Mouse (Mus musculus) liver, adult 2 months (tissue): ENCODE measurements around the gene Zwilch. TPM values are rescaled to one million over a fixed set of nuclear protein-coding genes. Genes with fewer than 3 reads are reported as not detected.
"Not testable (repeated sequence)": the region's sequence is repeated elsewhere in the genome, so short reads cannot be mapped to it uniquely, and the experiment has no call there.

ENCODE experiments used
- DNase-seq: peaks from one replicate; pipeline ENCODE4 v3.0.0-alpha.2; 2011; ENCODE audit warnings: low read depth, low spot score; ENCODE audit errors: extremely low read depth
- H3K27ac ChIP-seq: fragments of 200-500 bp; replicated peaks from 2 replicates; pipeline ENCODE4 v1.5.1; 2012; ENCODE audit warnings: low read depth, mild to moderate bottlenecking, control low read depth, inconsistent platforms, low read length; ENCODE audit not compliant: insufficient read depth
- H3K27me3 ChIP-seq: fragments of 200-500 bp; 2 replicates; pipeline ENCODE4 v1.6.1; 2012; ENCODE audit warnings: mild to moderate bottlenecking, moderate library complexity, low read length, inconsistent platforms; ENCODE audit not compliant: control insufficient read depth, insufficient read depth
- H3K36me3 ChIP-seq: fragments of 200-500 bp; 2 replicates; pipeline ENCODE4 v1.6.1; 2012; ENCODE audit warnings: low read length, inconsistent platforms; ENCODE audit not compliant: control insufficient read depth, insufficient read depth
- H3K4me1 ChIP-seq: fragments of 200-500 bp; 2 replicates; pipeline ENCODE4 v1.6.1; 2011; ENCODE audit warnings: low read length; ENCODE audit not compliant: control insufficient read depth, insufficient read depth
- H3K4me3 ChIP-seq: fragments of 200-500 bp; 2 replicates; pipeline ENCODE4 v1.5.1; 2011; ENCODE audit warnings: low read depth, mild to moderate bottlenecking, control low read depth, low read length, moderate library complexity; ENCODE audit not compliant: insufficient read depth
- H3K79me2 ChIP-seq: fragments of 200-500 bp; 2 replicates; pipeline ENCODE4 v1.6.1; 2012; ENCODE audit warnings: inconsistent platforms, mild to moderate bottlenecking, low read length, moderate library complexity; ENCODE audit not compliant: control insufficient read depth, insufficient read depth
- H3K9ac ChIP-seq: fragments of 200-500 bp; 2 replicates; pipeline ENCODE4 v1.6.1; 2012; ENCODE audit warnings: low read depth, mild to moderate bottlenecking, control low read depth, inconsistent platforms, low read length
- CTCF ChIP-seq: fragments of 200-500 bp; IDR thresholded peaks from 2 replicates; pipeline ENCODE4 v1.5.1; 2011; ENCODE audit warnings: low read depth, low read length, control low read depth
- POLR2A ChIP-seq: fragments of 200-500 bp; IDR thresholded peaks from 2 replicates; pipeline ENCODE4 v1.6.1; 2011; ENCODE audit warnings: low read length, control low read depth; ENCODE audit not compliant: insufficient read depth; ENCODE audit errors: extremely low read depth
- WGBS: fragments of 180-500 bp; shearing (Covaris S2); methylation state at CpG from one replicate; pipeline ENCODE4 v1.1.7; 2018; 5-methylcytosine and 5-hydroxymethylcytosine counted together
- polyA plus RNA-seq: library from polyadenylated mRNA; depleted of rRNA; stranded (reverse); fragments of >200 nt; gene quantifications from 2 replicates; pipeline ENCODE4 v1.2.3, GENCODE M21; 2012
- total RNA-seq: library from RNA; depleted of rRNA; stranded (reverse); fragments of >200 nt; gene quantifications from 2 replicates; pipeline ENCODE4 v1.2.3, GENCODE M21; 2014

Gene Zwilch
- total and polyA plus RNA-seq, 2 experiments = 0.12 to 1.6 TPM

DNA sequence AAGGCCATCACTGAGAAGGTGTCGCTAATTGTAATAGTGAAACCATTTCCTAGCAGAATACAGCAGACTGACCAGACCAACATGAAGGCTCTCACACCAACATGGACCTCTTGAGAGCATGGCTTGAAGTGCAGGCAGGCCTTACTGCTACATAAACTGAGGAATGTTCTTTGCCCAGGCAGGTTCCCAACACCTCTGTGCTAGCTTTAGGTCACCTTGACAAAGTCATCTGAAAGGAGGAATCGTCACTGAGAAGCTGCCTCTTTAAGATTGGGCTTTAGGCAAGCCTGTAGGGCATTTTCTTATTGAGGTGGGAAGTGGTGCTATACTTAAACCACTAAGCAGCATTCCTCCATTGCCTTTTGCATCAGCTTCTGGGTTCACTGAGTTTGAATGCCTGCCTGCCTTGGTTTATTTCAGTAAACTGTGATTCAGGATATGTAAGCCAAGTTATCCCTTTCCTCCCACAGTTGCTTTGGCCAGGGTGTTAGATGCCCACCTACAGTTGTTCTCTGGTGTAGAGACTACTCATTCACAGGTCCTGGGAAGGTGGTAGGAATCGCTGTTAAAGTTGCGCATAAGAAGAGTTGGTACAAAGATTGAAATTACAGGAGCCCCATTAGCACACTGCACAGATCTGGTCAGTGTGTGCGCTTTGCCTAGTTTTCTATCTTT is 11.4 kb upstream of the Zwilch start:
- Histone ChIP-seq H3K9ac (no peak overlapping the region), H3K36me3 (peaks cover 24% of the 10 kb centered on the region), H3K27ac (no peak overlapping the region), H3K79me2 (0 out of 2 replicates have a peak, but pooled peaks cover 4% of the 10 kb centered on the region), H3K4me3 (no peak overlapping the region), H3K4me1 (peaks cover 5% of the 10 kb centered on the region; the same call in 1 of the 2 replicates), H3K27me3 (no peaks in the 10 kb centered on the region)
- WGBS = 93% methylated on average over 5 of the region's 5 CpGs
- DNase-seq = no peak
- no peak for TF ChIP-seq CTCF
- TF ChIP-seq POLR2A = no peak

GRCm38 (mm10) chr9:64183295-64183694 is 10.4 kb upstream of the Zwilch start:
- 92% methylated on average over 5 of the region's 5 CpGs for WGBS
- H3K27me3 ChIP-seq, H3K27ac ChIP-seq, H3K9ac ChIP-seq, H3K4me3 ChIP-seq, H3K79me2 ChIP-seq, H3K4me1 ChIP-seq, DNase-seq: not testable (repeated sequence)
- H3K36me3 ChIP-seq = peaks cover 25% of the 10 kb centered on the region

GRCm38 (mm10) chr9:64178974-64179646 is 6.2 kb upstream of the Zwilch start, which contains the start of gene Snapc5:
Gene Snapc5, plus strand, starts transcription at chr9:64179274.
- peak within 1 kb of the TSS; percentile 100 for H3K4me3 ChIP-seq
- TF ChIP-seq CTCF = peak; percentile 45
- 0 out of 2 replicates have a peak, but pooled peaks have one; percentile 40 for TF ChIP-seq POLR2A
- H3K9ac ChIP-seq = peak within 1 kb of the TSS; percentile 98
- peaks cover 12% of the 10 kb centered on the region for H3K4me1 ChIP-seq
- peaks cover 4% of the 10 kb centered on the region; the same call in 1 of the 2 replicates for H3K79me2 ChIP-seq
- H3K27me3 ChIP-seq = no peaks in the 10 kb centered on the region
- whole genome bisulfite sequencing = under 1% methylated on average over 35 of the region's 35 CpGs
- peaks cover 47% of the 10 kb centered on the region for H3K36me3 ChIP-seq
- peak within 1 kb of the TSS; percentile 77 for H3K27ac ChIP-seq
- peak; percentile 73 for DNase-seq

DNA sequence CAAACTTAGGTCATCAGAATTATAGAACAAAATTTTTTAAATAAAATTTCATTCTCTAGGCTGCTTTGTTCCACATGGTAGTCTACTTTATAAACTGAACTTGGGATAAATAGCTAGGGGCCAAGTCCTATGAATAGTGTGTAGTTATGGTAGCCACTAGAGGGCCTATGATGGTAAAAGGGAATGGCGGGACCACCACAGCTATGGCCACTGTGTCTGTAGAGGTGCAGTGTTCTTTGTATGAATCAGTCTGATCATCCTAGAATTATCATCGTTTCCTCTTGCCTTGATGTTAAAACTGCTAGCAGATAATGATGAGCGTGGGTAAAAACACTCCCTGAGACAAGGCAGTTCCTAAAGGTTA is 5.7 kb upstream of the Zwilch start:
- Histone ChIP-seq H3K9ac (no peak overlapping the region; the same call in 1 of the 2 replicates), H3K4me3 (no peak overlapping the region; the same call in 1 of the 2 replicates), H3K27ac (no peak overlapping the region), H3K79me2 (peaks cover 4% of the 10 kb centered on the region; the same call in 1 of the 2 replicates), H3K36me3 (peaks cover 47% of the 10 kb centered on the region), H3K27me3 (no peaks in the 10 kb centered on the region), H3K4me1 (peaks cover 12% of the 10 kb centered on the region)
- DNase-seq = peak; percentile 13
- no peak for TF ChIP-seq POLR2A
- TF ChIP-seq CTCF = 0 out of 2 replicates have a peak, but pooled peaks have one; percentile 2
- WGBS = 57% methylated on average over 3 of the region's 3 CpGs

DNA sequence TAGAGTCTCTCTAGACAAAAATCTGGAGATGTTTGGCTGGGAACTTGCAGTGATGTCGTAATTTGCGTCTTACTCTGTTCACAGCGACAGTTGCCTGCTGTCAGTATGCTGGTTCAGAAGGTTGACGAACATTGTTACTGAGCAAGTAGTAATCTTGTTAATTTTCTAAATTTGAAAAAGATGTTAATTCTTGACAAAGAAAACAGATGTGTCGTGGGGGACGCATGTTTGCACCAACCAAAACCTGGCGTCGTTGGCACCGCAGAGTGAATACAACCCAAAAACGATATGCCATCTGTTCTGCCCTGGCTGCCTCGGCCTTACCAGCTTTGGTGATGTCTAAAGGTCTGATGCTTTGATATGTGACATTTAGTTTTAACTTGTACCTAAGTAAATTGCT is 2.5 kb upstream of the Zwilch start:
- Histone ChIP-seq H3K4me3 (no peak overlapping the region), H3K9ac (no peak overlapping the region), H3K27ac (no peak overlapping the region), H3K36me3 (peaks cover 35% of the 10 kb centered on the region), H3K27me3 (no peaks in the 10 kb centered on the region), H3K79me2 (peaks cover 4% of the 10 kb centered on the region; the same call in 1 of the 2 replicates), H3K4me1 (peaks cover 12% of the 10 kb centered on the region)
- 71% methylated on average over 11 of the region's 11 CpGs for WGBS
- DNase-seq = peak; percentile 26
- TF ChIP-seq CTCF (no peak), POLR2A (no peak)
